Mouse (Mus musculus) heart, postnatal 0 days (tissue): Measurements from ENCODE around the gene Ehd1.

Source experiments
- CTCF ChIP-seq: IDR thresholded peaks from 2 replicates; pipeline ENCODE4 v1.5.1; 2016; ENCODE audit warnings: antibody characterized with exemption, control low read depth, low read depth
- EP300 ChIP-seq: IDR thresholded peaks from 2 replicates; pipeline ENCODE4 v1.6.1; 2016; ENCODE audit warnings: antibody characterized with exemption, low read depth

DNA sequence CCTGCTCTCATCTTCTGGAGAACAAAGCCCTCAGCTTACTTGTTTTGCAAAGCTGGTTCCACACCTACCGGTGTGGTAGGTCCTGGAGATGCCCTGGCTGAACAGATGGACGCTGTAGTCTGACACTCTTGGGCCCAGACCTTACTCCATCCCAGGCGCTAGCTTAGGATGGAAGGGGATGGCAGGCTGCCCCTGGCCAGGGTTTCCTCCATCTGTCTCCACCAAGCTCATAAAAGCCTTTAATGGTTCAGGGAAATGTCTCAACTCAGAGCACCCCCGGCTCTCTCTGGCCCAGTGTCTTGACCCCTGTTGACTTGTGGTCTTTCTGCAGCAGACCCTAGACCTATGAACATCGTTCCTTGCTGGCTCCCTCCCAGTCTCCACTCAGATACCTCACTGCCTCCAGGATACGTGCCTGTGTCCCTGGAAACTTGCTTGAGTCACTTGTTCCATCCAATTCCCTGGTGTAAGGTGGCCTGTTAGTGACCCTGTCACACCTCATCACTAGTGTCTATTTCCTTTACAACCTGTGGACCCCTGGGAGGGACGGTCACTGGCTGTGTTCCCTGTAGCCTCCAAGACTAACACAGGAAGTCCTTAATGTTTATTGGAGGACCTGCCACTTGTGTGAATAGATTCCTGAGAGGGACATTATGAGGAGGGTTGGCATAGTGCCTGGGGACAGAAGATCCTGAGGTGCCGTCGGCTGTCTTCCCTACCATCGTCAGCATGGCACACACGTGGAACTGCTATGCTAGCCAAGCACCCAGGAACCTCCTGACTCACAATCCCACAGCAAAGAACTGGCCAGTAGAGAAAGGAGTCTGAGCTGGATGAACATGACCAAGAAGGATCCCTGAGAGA, 9.0 kb upstream of the Ehd1 start:
- TF ChIP-seq EP300 = peak; percentile 65; the same call in 1 of the 2 replicates
- no peak for TF ChIP-seq CTCF
